Mouse (Mus musculus): ENCODE data around the gene Tenm1. TPM values are rescaled to one million over a fixed set of nuclear protein-coding genes. Genes with fewer than 3 reads are reported as not detected.

The Tenm1 gene
- total and polyA plus RNA-seq, 2 experiments = not detected

DNA sequence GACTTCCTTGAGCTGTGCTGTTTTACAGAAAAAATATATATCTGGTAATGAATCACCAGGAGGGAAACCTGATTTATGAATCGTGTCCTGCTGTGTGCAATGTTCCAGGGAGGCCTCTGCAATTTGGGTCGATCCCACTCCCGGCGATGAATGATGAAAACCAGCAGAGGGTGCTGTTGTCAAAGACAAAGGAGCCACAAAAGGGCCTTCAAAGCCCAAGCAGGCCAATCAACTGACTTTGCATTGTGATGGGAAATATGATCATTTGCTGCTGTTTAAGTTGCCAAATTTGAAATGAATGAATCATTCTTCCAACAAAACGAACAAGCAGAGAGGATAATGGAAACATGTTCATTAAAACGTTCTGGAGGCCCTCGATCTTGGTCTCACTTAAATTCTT, 871.6 kb downstream of the Tenm1 start:
- Histone ChIP-seq H3K36me3 (ENCODE audit: control insufficient read depth, insufficient read depth, low read length) (no peaks in the 10 kb centered on the region), H3K27ac (replicated peaks; ENCODE audit: insufficient read depth, low read depth, low read length) (no peak overlapping the region), H3K4me1 (ENCODE audit: control insufficient read depth, insufficient read depth, low read length) (no peaks in the 10 kb centered on the region), H3K9ac (ENCODE audit: low read depth, low read length) (no peak overlapping the region), H3K4me3 (ENCODE audit: insufficient read depth, low read depth, low read length) (no peak overlapping the region), H3K79me2 (ENCODE audit: control insufficient read depth, insufficient read depth, low read length) (no peaks in the 10 kb centered on the region), H3K27me3 (ENCODE audit: control insufficient read depth, insufficient read depth, low read length) (no peaks in the 10 kb centered on the region)
- WGBS = 16% methylated on average over 7 of the region's 7 CpGs
- peak; percentile 9 for DNase-seq (ENCODE audit: extremely low read depth, low read depth, low spot score)
- TF ChIP-seq POLR2A (IDR thresholded peaks at IDR 0.05; ENCODE audit: extremely low read depth, insufficient read depth, low read length) (no peak), CTCF (IDR thresholded peaks at IDR 0.05; ENCODE audit: low read depth, low read length) (peak; percentile 52)

DNA sequence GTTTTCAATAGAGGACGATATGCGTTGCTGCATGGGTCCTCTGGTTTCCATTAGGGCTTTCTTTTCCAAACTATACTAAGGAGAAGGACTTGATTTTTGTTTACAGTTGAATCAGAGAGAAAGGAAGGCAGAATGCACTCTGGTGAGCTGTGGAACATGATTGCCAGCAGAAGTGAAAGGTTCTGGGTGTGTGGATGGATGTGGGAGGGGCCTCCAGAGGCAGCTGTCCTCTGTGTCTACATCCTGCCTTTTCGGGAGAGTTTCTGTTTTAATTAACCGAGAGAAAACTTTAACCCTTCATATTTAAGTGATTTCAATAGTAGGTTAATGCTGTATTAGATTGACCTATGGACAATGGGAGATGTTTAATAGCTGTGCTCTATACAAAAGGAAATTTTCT, 880.4 kb downstream of the Tenm1 start:
- WGBS = 65% methylated on average over 4 of the region's 4 CpGs
- no peaks in the 10 kb centered on the region for H3K27me3 ChIP-seq (ENCODE audit: control insufficient read depth, insufficient read depth, low read length)
- no peaks in the 10 kb centered on the region for H3K36me3 ChIP-seq (ENCODE audit: control insufficient read depth, insufficient read depth, low read length)
- no peak for TF ChIP-seq POLR2A (IDR thresholded peaks at IDR 0.05; ENCODE audit: extremely low read depth, insufficient read depth, low read length)
- no peak for TF ChIP-seq CTCF (IDR thresholded peaks at IDR 0.05; ENCODE audit: low read depth, low read length)
- H3K9ac ChIP-seq (ENCODE audit: low read depth, low read length) = no peak overlapping the region
- H3K4me1 ChIP-seq (ENCODE audit: control insufficient read depth, insufficient read depth, low read length) = no peaks in the 10 kb centered on the region
- no peaks in the 10 kb centered on the region for H3K79me2 ChIP-seq (ENCODE audit: control insufficient read depth, insufficient read depth, low read length)
- H3K27ac ChIP-seq (replicated peaks; ENCODE audit: insufficient read depth, low read depth, low read length) = no peak overlapping the region
- no peak overlapping the region for H3K4me3 ChIP-seq (ENCODE audit: insufficient read depth, low read depth, low read length)
- DNase-seq (ENCODE audit: extremely low read depth, low read depth, low spot score) = no peak

DNA sequence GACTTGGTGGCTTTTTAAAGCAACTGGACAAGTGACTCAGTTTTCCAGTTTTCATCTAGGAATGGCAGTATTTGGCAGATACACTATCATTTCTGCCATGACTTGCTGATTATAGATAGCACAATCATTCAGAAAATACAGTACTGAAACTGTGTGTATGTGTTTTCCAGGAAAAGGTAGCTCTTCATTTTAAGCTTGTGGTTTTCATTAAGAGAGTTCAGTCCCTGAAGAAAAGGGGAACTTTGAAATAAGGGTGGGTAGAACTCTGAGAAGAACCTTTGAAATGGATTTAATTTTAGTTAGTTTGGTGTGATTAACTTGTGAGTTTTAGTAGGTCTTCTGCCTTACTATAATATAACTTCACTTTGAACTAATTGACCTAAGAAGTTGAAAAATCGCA, 883.9 kb downstream of the Tenm1 start:
- H3K27ac ChIP-seq (replicated peaks; ENCODE audit: insufficient read depth, low read depth, low read length) = no peak overlapping the region
- H3K79me2 ChIP-seq (ENCODE audit: control insufficient read depth, insufficient read depth, low read length) = no peaks in the 10 kb centered on the region
- TF ChIP-seq POLR2A (IDR thresholded peaks at IDR 0.05; ENCODE audit: extremely low read depth, insufficient read depth, low read length) (no peak), CTCF (IDR thresholded peaks at IDR 0.05; ENCODE audit: low read depth, low read length) (no peak)
- no peak overlapping the region for H3K4me3 ChIP-seq (ENCODE audit: insufficient read depth, low read depth, low read length)
- H3K9ac ChIP-seq (ENCODE audit: low read depth, low read length) = no peak overlapping the region
- H3K36me3 ChIP-seq (ENCODE audit: control insufficient read depth, insufficient read depth, low read length) = no peaks in the 10 kb centered on the region
- WGBS = 83% methylated on average over 1 of the region's 1 CpGs
- H3K27me3 ChIP-seq (ENCODE audit: control insufficient read depth, insufficient read depth, low read length) = no peaks in the 10 kb centered on the region
- no peak for DNase-seq (ENCODE audit: extremely low read depth, low read depth, low spot score)
- no peaks in the 10 kb centered on the region for H3K4me1 ChIP-seq (ENCODE audit: control insufficient read depth, insufficient read depth, low read length)

DNA sequence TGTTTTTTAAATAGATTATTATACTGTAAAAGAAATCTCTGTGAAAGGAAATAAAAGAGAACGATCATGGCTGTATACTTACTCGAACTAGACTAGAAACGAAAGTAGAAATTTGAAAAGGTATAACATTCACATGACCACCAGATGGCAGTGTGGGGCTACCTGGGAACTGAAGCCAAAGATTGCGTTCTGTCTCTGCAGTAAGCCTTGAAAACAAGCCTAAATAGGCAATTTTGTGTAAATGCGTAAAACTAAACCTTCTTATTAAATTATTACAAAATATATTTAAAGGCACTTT, 888.2 kb downstream of the Tenm1 start:
- no peaks in the 10 kb centered on the region for H3K4me1 ChIP-seq (ENCODE audit: control insufficient read depth, insufficient read depth, low read length)
- WGBS = 5% methylated on average over 5 of the region's 5 CpGs
- H3K27me3 ChIP-seq (ENCODE audit: control insufficient read depth, insufficient read depth, low read length) = no peaks in the 10 kb centered on the region
- no peak for TF ChIP-seq POLR2A (IDR thresholded peaks at IDR 0.05; ENCODE audit: extremely low read depth, insufficient read depth, low read length)
- TF ChIP-seq CTCF (IDR thresholded peaks at IDR 0.05; ENCODE audit: low read depth, low read length) = peak; percentile 40; the same call in 1 of the 2 replicates
- peak overlapping the region; percentile 45; the same call in 1 of the 2 replicates for H3K4me3 ChIP-seq (ENCODE audit: insufficient read depth, low read depth, low read length)
- DNase-seq (ENCODE audit: extremely low read depth, low read depth, low spot score) = peak; percentile 61
- H3K36me3 ChIP-seq (ENCODE audit: control insufficient read depth, insufficient read depth, low read length) = no peaks in the 10 kb centered on the region
- no peak overlapping the region for H3K9ac ChIP-seq (ENCODE audit: low read depth, low read length)
- H3K79me2 ChIP-seq (ENCODE audit: control insufficient read depth, insufficient read depth, low read length) = no peaks in the 10 kb centered on the region
- H3K27ac ChIP-seq (replicated peaks; ENCODE audit: insufficient read depth, low read depth, low read length) = no peak overlapping the region

DNA sequence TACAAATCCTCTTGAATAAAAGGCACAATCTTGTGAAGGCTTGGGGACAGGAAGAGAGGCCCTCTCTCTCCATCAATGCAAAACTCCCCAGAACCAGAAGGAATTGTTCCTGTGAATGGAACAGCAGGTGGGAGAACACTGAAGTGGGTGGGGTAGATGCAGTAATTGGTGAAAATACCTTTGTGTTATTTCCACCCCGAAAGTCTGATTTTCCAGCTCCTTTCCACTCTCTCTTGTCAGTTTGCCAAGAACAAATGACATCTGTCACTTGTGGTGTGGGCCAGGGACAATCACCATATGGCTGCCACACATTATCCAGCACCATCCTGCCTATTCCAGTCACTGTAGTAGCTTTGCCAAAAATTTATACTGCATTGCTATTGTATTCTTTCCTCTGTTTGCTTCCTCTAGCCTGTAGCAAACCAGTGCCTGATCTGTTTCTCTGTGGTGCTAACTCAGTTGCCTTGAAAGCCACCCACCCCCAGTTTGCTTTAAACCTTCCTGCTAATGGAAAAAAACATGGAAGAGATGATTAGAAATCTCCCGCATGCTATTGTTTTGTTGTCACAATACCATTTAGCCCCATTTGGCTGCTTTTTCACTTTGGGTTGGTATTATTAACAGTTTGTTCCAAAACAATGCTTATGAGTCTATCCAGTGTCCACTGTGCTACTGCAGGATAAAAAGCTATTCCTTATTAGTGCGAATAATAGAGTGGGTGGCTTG, 888.7 kb downstream of the Tenm1 start:
- H3K4me3 ChIP-seq (ENCODE audit: insufficient read depth, low read depth, low read length) = peak overlapping the region; percentile 45; the same call in 1 of the 2 replicates
- no peak for TF ChIP-seq CTCF (IDR thresholded peaks at IDR 0.05; ENCODE audit: low read depth, low read length)
- TF ChIP-seq POLR2A (IDR thresholded peaks at IDR 0.05; ENCODE audit: extremely low read depth, insufficient read depth, low read length) = no peak
- no peaks in the 10 kb centered on the region for H3K79me2 ChIP-seq (ENCODE audit: control insufficient read depth, insufficient read depth, low read length)
- no peak for DNase-seq (ENCODE audit: extremely low read depth, low read depth, low spot score)
- no peak overlapping the region for H3K27ac ChIP-seq (replicated peaks; ENCODE audit: insufficient read depth, low read depth, low read length)
- no peaks in the 10 kb centered on the region for H3K4me1 ChIP-seq (ENCODE audit: control insufficient read depth, insufficient read depth, low read length)
- no peaks in the 10 kb centered on the region for H3K27me3 ChIP-seq (ENCODE audit: control insufficient read depth, insufficient read depth, low read length)
- no peaks in the 10 kb centered on the region for H3K36me3 ChIP-seq (ENCODE audit: control insufficient read depth, insufficient read depth, low read length)
- WGBS = 27% methylated on average over 3 of the region's 3 CpGs
- no peak overlapping the region for H3K9ac ChIP-seq (ENCODE audit: low read depth, low read length)

DNA sequence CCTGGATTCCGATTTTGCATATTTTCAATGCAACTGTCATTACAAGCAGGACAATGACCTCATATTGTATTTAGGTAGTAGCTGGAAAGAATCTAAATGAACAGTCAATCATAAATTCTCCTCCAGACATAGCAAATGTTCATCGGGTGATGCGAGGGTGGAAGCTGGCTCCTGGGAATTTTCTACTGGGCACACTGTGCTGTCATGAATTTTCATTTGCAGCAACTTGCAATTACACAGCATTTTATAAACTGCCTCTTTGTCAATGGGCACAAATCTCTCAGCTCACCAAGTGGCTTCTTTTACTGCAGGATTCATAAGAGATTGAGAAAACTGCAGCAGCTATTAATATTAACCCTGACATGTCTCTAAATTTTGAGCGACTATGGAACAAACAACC, 898.2 kb downstream of the Tenm1 start:
- Histone ChIP-seq H3K4me1 (ENCODE audit: control insufficient read depth, insufficient read depth, low read length) (no peaks in the 10 kb centered on the region), H3K4me3 (ENCODE audit: insufficient read depth, low read depth, low read length) (no peak overlapping the region), H3K9ac (ENCODE audit: low read depth, low read length) (no peak overlapping the region), H3K27ac (replicated peaks; ENCODE audit: insufficient read depth, low read depth, low read length) (no peak overlapping the region), H3K36me3 (ENCODE audit: control insufficient read depth, insufficient read depth, low read length) (no peaks in the 10 kb centered on the region), H3K79me2 (ENCODE audit: control insufficient read depth, insufficient read depth, low read length) (no peaks in the 10 kb centered on the region), H3K27me3 (ENCODE audit: control insufficient read depth, insufficient read depth, low read length) (no peaks in the 10 kb centered on the region)
- DNase-seq (ENCODE audit: extremely low read depth, low read depth, low spot score) = no peak
- TF ChIP-seq CTCF (IDR thresholded peaks at IDR 0.05; ENCODE audit: low read depth, low read length) = no peak
- no peak for TF ChIP-seq POLR2A (IDR thresholded peaks at IDR 0.05; ENCODE audit: extremely low read depth, insufficient read depth, low read length)
- 90% methylated on average over 4 of the region's 4 CpGs for WGBS
